Mouse (Mus musculus) thymus, postnatal 14 days (tissue): ENCODE measurements around the gene Olfr1224-ps1.
"Not testable (repeated sequence)": the region's sequence is repeated elsewhere in the genome, so short reads cannot be mapped to it uniquely, and the experiment has no call there.

Experiments
- DNase-seq: peaks from one replicate; pipeline ENCODE4 v3.0.0; 2021

Olfr1224-ps1 gene

DNA sequence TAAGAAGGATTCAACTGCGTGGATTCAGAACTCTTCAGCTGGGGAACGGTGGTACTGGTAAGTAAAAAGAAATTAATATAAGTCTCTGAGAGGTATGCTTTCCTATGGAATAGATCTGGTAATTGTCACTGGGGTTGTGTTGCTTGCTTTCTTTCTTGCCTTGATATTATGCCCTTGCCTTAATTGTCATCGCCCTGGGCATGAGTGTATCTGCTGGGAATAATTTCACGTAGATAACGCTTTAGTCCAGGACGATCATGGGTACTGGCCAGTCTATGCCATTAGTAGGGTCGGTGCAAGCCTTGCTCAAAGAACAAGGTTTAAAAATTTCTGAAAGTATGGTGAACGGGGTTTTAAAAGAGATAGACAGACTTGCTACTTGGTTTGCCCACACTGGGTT is at the start of gene Olfr1224-ps1:
TSS of gene Olfr1224-ps1 (minus strand) at position 101 of the 400 bp plus-strand sequence.
- DNase-seq: not testable (repeated sequence)

DNA sequence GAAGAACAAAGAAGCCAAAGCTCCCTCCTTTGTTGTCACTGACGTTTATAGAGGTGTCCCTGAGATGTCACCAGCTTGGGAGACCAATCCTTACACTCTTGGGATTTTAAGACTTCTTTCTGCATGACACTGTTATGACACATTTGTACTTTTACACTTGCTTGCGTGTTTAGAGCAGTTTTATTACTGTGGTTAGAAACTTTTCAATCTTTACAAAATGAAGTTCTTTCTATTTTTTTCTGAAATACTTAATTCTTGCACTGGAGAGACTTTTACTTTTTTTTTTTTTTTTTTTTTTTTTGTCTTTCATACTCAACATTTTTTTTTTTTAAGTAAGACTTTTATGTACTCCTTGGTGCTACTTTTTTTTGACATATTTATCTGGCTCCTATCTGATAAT is 36.1 kb upstream of the Olfr1224-ps1 start, which contains the start of gene Olfr1226:
TSS of gene Olfr1226 (minus strand) at position 101 of the 400 bp plus-strand sequence.
- DNase-seq: no peak

DNA sequence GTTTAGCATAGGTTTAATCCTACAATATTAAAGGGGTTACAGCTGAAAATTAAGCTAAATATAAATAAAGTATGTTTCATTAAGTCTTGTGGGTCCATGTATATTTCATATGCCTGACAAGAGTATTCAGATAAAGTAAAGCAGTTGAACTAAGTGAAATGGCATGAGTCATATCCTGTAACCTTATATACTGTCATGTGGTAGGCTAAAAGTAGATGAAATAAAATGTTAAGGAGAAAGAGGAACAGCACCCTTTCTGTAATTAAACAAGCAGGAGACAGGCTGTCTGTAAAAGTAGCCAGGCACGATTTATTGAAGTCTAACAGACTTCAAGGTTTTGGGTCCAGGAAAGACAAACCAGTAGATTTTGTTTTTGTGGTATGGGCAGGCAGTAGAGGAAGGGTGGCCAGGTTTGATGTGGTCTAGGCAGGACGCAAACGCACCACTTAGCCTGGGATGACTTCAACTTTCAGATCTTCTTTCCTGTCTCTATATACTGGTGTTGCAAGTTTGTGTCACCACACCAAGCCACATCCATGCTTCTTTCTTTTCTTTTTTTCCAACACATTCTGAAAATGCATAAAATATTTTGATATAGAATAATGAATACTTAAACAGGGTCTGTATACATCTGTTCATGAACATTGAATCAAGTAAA is 32.6 kb upstream of the Olfr1224-ps1 start:
- no peak for DNase-seq

DNA sequence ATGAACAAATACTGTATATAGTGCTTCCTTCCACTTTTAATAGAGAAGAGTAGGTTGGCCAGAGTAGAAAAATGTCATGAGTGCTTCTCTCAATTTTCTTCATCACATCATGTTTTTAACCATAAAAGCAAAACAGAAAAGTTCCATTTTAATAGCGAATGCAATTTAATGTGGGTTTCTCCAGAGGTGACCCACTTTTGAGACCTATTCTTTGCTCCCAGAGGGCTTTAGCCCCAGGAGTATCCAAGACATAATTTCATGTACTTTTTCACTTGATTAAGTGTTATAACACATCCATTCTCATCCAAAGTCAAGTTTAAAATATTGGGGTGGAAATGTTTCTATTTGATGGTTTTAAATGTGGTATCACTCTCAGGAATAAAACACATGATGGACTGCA is 10.7 kb upstream of the Olfr1224-ps1 start, which contains the start of gene Olfr1225:
TSS of gene Olfr1225 (minus strand) at position 101 of the 400 bp plus-strand sequence.
- no peak for DNase-seq

DNA sequence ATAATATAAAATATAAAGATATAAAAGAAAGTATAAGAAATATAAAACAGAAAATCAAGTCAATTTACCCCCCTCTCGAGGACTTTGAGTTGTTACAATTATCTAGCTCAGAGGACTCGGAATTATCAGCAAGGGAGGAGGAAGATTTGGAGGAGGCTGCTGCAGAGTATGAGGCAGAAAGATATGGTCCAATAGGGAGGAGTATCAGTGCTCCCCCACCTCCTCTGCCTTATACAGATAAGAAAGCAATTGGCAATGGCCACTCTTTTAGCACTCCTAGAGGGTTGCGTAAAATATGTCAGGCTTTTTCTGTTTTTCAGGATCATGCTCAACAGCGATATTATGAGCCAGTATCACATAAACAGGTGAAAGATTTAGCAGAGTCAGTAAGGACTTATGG is 820 bp upstream of the Olfr1224-ps1 start:
- DNase-seq: not testable (repeated sequence)

DNA sequence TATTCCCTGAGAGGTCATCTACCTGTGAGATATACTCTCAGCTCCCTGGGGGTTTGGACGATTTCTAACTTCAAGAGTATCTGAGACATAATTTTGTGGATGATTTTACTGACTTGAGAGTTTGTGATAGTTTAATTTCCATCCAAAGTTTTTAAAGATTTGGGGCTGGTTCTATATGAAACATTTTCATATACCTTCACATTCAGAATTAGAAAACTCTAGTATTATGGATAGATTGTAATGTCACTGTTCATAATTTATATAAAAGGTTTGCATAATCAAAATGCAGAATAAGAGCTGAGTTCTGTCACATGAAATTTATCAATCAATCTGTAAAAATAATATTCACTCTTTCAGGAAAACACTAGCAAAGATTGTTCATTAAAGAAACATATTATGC is 12.4 kb downstream of the Olfr1224-ps1 start, which contains the start of gene Olfr1223:
TSS of gene Olfr1223 (minus strand) at position 101 of the 400 bp plus-strand sequence.
- DNase-seq: no peak

DNA sequence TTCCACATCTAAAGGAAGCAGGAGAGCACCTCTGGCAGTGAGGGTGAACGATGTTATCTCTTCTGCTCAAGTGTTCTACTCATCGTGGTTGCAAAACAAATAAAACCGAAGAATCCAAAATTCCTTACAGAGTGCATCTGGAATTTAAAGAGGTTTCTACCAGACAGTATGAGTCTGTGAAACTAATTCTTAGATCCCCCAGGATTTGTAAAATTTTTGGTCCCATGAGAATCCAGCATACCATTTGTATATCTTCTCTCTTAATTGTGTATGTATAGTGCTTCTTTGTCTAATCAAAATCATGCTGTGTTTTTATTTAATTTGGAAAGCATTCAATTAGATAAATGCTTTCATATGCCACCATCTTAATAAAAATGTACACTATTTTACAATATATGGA is 30.9 kb downstream of the Olfr1224-ps1 start, which contains the start of gene Olfr1222:
TSS of gene Olfr1222 (minus strand) at position 101 of the 400 bp plus-strand sequence.
- DNase-seq: no peak

DNA sequence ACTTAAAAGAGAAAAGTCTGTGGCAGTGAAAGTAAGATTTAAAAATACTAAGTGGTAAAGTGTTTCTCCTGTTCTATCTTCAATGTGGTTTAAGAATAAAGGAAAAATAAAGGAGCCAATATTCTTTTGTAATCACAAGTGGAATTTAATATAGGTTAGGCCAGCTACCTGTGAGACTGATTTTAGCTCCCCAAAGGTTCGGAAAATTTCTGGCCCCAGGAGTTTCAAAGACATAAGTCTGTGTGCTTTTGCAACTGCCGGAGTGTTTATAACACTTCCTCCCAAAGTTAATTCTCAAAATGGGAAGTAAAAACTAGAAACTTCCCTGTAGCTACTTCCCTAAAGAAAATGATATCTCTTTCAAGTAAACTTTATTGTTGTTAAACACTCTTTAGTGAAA is 46.7 kb downstream of the Olfr1224-ps1 start, which contains the start of gene Olfr1221:
TSS of gene Olfr1221 (minus strand) at position 101 of the 400 bp plus-strand sequence.
- DNase-seq: no peak

DNA sequence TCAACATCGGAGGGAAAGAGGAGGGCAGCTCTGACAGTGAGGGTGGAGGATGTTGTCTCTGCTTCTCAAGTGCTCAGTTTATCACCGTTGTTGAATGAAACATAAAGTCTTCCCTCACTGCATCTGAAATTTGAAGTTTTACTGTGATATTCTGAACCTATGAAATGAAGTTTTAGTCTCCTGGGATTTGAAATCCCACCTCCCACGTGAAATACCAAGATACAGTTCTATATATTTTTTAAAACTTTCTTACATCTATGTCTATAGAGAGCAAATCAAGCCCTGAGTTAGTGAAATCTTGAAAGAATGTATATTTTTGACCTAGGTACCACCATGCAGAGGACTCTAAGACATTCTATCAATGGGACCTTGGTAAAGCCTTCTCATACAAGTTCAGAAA is 57.2 kb downstream of the Olfr1224-ps1 start, which contains the start of gene Olfr1220:
TSS of gene Olfr1220 (minus strand) at position 101 of the 400 bp plus-strand sequence.
- no peak for DNase-seq

DNA sequence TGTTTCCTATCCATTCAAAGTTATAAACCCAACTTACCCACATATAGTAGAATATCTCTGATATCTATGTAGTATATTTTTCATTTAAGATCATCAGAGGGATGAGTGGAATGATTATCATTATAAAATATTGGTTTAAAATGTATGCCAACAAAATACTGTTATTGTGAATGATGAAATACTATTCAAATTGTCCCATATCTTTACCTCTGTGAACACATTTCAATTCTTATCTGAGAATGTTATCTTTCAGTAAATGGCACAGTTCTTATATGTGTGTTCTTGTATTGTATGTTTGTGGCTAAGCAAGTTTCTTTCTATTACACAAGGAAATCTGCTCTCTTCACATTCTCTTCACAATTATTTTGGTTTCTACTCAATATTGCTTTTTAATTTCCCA is 58.2 kb downstream of the Olfr1224-ps1 start:
- no peak for DNase-seq
